Mouse (Mus musculus) testis, adult 2 months (tissue): ENCODE results near the gene Ephb4.

Experiments
- CTCF ChIP-seq: fragments of 200-500 bp; IDR thresholded peaks from 2 replicates; pipeline ENCODE4 v1.5.1; 2012; ENCODE audit warnings: low read depth, mild to moderate bottlenecking, inconsistent platforms, low read length, moderate library complexity; ENCODE audit not compliant: control insufficient read depth, insufficient read depth, insufficient replicate concordance
- POLR2A ChIP-seq: fragments of 200-500 bp; IDR thresholded peaks from 2 replicates; pipeline ENCODE4 v1.6.1; 2012; ENCODE audit warnings: low read depth, mild to moderate bottlenecking, inconsistent platforms, low read length, moderate library complexity; ENCODE audit not compliant: control insufficient read depth

DNA sequence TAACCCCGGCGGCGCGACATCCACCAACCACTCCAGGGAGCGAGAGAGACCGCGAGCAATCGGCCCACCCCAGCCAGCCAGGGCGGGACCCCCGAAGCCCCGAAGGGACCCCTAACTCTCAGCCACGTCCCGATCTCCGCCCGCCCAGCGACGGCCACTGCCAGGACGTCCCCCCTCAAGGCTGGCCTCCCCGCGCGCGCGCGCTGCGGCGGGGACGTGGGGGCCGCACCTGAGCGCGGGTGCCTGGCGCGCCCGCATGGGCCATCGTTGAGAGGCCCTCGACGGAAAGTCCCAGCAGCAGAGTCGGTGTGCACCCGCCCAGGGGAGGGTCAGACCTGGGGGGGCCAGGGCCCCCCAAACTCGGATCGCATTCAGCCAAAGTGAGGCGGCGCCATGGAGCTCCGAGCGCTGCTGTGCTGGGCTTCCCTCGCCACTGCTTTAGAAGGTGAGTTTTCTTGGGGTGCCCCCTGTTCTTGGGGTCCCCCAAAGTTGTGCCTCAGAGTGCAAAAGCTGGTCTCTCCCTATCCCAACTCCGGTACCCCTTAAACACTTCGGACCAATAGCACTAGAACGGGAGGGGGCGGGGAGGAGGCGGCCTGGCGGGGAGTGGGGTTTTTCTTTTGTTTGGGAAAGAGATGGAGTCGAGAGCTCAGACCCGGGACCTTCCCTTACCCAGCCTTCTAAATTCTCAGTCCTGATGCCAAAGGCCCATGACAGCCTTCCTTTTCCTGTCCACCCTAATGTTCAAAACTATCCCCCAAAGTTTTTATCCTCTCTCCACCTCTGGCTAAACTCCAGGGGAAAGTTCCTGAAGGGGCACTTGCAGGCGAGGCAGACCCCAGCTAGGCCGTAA is 522 bp downstream of the Ephb4 start:
- TF ChIP-seq POLR2A (no peak), CTCF (no peak)
